Mouse (Mus musculus) T-helper 1 cell (primary cell): ENCODE data around the gene Cdk2.

Source experiments
- in situ Hi-C: fragments of 300-600 bp; cut with MboI, MseI; formaldehyde crosslinking; loops from one replicate; pipeline ENCODE4 v1.15.1; 2025; ENCODE audit warnings: high pct_unique_total_duplicates

Gene Cdk2

GRCm38 (mm10) chr10:128703895-128704294 is 936 bp downstream of the Cdk2 start, which contains the start of gene Pmel:
Gene Pmel (plus strand): TSS chr10:128704195.
- in situ Hi-C loops = no loop called here

DNA sequence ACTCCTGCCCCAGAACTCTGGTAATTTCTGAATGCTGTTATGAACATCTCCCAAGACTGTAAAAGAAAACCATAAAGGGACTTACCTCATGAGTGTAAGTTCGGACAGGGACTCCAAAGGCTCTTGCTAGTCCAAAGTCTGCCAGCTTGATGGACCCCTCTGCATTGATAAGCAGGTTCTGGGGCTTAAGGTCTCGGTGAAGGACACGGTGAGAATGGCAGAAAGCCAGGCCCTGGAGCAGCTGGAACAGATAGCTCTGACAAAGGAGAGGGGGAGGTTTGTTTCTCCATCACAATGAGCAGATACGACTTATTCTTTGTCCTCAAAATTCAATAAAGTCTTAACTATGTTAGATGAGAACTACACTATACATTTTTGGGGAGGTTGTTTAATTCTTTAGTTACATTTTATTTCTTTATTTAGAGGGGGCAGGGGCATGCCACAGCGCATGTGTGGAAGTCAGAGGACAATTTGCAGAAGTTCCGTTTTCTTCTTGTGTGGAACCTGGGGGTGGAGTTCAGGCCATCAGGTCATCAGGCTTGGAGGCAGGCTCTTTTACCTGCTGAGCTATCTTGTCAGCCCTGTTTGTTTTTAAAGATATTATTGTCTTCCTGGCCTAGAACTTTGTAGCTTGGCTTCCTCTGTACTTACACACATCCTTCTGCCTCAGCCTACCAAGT is 2.4 kb downstream of the Cdk2 start:
- in situ Hi-C loops = no loop called here

- in situ Hi-C loops = no loop called here
These were observed 4.1 kb downstream of the Cdk2 start for GRCm38 (mm10) chr10:128700712-128701111.

- in situ Hi-C loops = no loop called here
These were observed 5.2 kb downstream of the Cdk2 start for GRCm38 (mm10) chr10:128699611-128700010.

- in situ Hi-C loops = no loop called here
These were observed 5.8 kb downstream of the Cdk2 start for GRCm38 (mm10) chr10:128699006-128699405.

- in situ Hi-C loops = no loop called here
These were observed 7.6 kb downstream of the Cdk2 start for GRCm38 (mm10) chr10:128697072-128697725.

- in situ Hi-C loops = no loop called here
These were observed 8.6 kb downstream of the Cdk2 start, which contains the start of gene Rab5b for GRCm38 (mm10) chr10:128695992-128696807. Gene Rab5b (minus strand): TSS chr10:128696264.

DNA sequence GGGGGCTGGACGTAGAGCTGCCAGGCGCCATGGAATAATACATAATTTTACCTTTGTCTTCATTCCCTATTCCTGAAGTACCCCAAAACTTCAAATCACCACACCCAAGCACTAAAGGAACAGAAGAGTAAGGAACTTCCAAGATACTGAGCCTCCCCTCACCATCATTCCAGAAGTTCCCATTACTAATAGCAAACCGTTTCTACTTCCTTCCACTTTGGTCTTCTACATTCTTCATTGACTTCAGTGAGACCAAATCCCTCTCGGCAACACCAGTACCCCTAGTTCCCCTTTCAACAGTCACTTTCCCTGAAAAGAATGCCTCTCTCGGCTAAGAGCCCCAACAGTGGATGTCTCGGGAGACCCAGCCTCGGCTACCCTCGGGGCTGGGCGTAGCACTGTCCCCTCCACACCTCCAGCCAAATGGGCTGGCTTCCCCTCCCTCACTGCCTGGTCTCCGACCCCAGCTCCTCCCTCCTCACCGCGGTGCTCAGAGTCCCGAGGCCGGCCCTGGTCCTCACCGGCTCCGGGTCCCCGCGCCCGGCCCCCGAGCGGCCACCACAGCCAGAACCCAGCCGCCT is 9.3 kb downstream of the Cdk2 start:
- in situ Hi-C loops = no loop called here

- in situ Hi-C loops = loop anchor here (5.0 to 10.0 kb wide), 2 partner anchors 47 to 580 kb away; partner anchors contain the start of genes Baz2a and Rps26
These were observed 30.3 kb downstream of the Cdk2 start for GRCm38 (mm10) chr10:128674469-128675008.

- in situ Hi-C loops = loop anchor here (5.0 to 10.0 kb wide), 2 partner anchors 47 to 579 kb away; partner anchors contain the start of genes Baz2a and Rps26
These were observed 30.9 kb downstream of the Cdk2 start, which contains the start of gene Suox for GRCm38 (mm10) chr10:128673763-128674468. Gene Suox (minus strand): TSS chr10:128674073.

GRCm38 (mm10) chr10:128671148-128671547 is 33.7 kb downstream of the Cdk2 start:
- in situ Hi-C loops = loop anchor here (5.0 to 10.0 kb wide), 2 partner anchors 44 to 576 kb away; partner anchors contain the start of genes Baz2a and Rps26

- in situ Hi-C loops = no loop called here
These were observed 35.8 kb downstream of the Cdk2 start for GRCm38 (mm10) chr10:128668790-128669672.

DNA sequence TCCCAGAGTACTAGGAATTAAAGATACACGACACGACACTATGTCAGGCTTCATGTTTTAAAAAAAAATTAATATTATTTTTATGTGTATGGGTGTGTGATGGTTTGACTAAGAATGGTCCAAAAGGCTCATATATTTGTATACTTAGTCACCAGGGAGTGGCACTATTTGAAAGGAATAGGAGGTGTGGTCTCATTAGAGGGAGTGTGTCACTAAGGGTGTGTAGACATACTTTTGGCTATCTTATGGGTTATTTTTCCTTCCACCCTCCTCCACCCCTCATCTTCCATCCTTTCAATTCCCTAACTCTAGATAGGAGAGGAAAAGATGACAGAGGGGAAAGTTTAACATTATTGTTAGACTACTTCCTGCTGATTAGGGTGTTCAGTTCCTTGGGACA is 39.0 kb downstream of the Cdk2 start:
- in situ Hi-C loops = no loop called here

DNA sequence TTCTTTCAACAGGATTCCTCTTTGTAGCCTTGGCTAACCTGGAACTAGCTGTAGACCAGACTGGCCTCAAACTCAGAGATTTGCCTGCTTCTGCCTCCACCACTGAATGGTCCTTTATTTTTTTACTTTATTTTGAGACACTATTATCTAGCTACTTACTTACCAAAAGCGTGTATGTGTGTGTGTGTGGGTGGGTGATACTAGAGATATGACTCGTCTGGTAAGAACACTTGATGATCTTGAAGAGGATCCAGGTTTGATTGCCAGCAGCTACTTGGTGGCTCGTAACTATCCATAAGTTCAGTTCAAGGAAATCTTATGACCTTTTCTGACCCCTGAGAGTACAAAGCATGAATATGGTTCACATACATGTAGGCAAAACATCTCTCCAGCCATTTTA is 39.5 kb downstream of the Cdk2 start:
- in situ Hi-C loops = no loop called here

DNA sequence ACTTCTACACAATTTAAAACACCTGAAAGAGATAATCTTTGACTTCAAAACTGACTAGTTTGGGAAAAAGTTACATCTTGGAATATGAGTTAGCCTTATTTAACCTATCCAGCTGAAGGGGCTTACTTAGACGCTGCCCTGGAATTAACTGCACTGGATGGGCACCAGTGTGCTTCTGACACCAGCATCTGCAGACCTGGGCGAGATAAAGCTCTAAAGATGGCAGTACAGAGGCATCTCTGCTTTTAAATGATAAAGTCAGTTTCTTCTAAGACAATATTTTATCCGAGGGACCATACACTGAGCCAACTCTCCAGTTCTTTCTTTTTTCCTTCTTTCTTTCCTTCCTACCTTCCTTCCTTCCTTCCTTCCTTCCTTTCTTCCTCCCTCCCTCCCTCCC is 40.0 kb downstream of the Cdk2 start:
- in situ Hi-C loops = no loop called here

- in situ Hi-C loops = no loop called here
These were observed 41.2 kb downstream of the Cdk2 start for GRCm38 (mm10) chr10:128663441-128664220.

GRCm38 (mm10) chr10:128662465-128662864 is 42.4 kb downstream of the Cdk2 start:
- in situ Hi-C loops = no loop called here

- in situ Hi-C loops = no loop called here
These were observed 45.3 kb downstream of the Cdk2 start for GRCm38 (mm10) chr10:128659490-128659889.

GRCm38 (mm10) chr10:128657844-128658243 is 47.0 kb downstream of the Cdk2 start:
- in situ Hi-C loops = no loop called here
